Mouse (Mus musculus) induced T-regulatory cell, adult 2 months (primary cell): ENCODE results near the gene Gm14781.
"Not testable (repeated sequence)": the region's sequence is repeated elsewhere in the genome, so short reads cannot be mapped to it uniquely, and the experiment has no call there.

ENCODE experiments used
- DNase-seq: peaks from one replicate; pipeline ENCODE4 v3.0.0-alpha.2; 2012; ENCODE audit warnings: low read depth

Gene Gm14781

DNA sequence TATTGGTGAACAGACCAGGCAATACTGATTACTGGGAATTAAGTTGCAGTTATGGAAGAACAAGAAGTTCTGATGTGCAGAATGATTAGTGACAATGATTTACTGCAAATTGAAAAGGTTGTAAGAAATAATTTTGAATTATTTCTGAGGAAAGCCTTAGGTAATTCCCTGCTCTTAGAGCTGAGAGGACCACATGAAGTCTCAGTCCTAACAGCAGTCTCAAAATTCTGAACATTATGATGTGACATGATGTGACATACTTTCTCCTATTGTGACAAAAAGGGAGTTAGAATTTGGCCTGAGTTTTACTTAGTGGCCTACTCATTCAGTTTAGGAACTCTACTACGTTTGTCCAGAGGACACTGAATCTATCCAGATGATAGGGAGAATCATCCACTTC lies at the start of gene Gm14781:
Gene Gm14781, plus strand, starts transcription at position 301 of the 400 bp plus-strand sequence.
- not testable (repeated sequence) for DNase-seq

DNA sequence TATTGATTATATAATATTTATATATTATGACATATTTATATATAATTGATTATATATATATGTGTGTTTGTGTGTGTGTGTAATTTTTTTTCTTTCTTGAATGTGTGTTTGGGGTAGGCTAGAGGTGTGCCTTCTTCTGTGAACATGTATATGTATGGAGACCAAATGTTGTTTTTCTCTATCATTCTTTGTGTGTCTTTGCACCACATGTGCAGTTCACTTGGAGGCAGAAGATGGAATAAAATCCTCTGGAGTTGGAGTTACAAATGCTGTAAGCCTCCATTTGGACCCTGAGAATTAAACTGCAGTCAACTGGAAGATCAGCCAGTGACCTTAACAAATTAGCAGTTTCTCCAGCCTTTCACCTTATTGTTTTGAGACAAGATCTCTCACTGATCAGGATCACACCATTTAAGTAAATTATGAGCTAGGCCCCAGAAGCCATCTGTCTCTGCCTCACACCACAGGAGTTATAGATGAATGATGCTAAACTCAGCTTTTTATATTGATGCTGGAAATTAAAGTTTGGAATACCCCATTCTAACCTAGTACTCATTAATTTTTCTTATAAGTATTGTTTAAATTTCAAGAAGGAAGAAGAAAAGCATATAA lies 23.1 kb downstream of the Gm14781 start:
- DNase-seq: not testable (repeated sequence)
